Mouse (Mus musculus) olfactory bulb, adult 2 months (tissue): ENCODE measurements at regions not wholly inside any gene's neighbourhood (a gene's known extent, or its start where the extent isn't known, plus 50 kb on each side); places are given as distances from the start of the nearest gene placed in this dataset.

Experiments used
- H3K27ac ChIP-seq: fragments of 200-500 bp; 2 replicates; pipeline ENCODE4 v1.5.1; 2012; ENCODE audit warnings: low read depth, low read length; ENCODE audit not compliant: insufficient read depth
- H3K4me1 ChIP-seq: fragments of 200-500 bp; 2 replicates; pipeline ENCODE4 v1.6.1; 2012; ENCODE audit warnings: low read length; ENCODE audit not compliant: control insufficient read depth, insufficient read depth
- H3K4me3 ChIP-seq: fragments of 200-500 bp; 2 replicates; pipeline ENCODE4 v1.5.1; 2012; ENCODE audit warnings: mild to moderate bottlenecking, low read depth, low read length, moderate library complexity; ENCODE audit not compliant: insufficient read depth
- CTCF ChIP-seq: fragments of 200-500 bp; IDR thresholded peaks from 2 replicates; pipeline ENCODE4 v1.5.1; 2012; ENCODE audit warnings: low read depth, mild to moderate bottlenecking, low read length, moderate library complexity; ENCODE audit not compliant: insufficient read depth
- POLR2A ChIP-seq: fragments of 200-500 bp; IDR thresholded peaks from 2 replicates; pipeline ENCODE4 v1.6.1; 2012; ENCODE audit warnings: mild to moderate bottlenecking, low read depth, low read length, moderate library complexity; ENCODE audit not compliant: insufficient read depth
- WGBS: fragments of 180-500 bp; shearing (Covaris S2); methylation state at CpG from one replicate; pipeline ENCODE4 v1.1.7; 2018; 5-methylcytosine and 5-hydroxymethylcytosine counted together

DNA sequence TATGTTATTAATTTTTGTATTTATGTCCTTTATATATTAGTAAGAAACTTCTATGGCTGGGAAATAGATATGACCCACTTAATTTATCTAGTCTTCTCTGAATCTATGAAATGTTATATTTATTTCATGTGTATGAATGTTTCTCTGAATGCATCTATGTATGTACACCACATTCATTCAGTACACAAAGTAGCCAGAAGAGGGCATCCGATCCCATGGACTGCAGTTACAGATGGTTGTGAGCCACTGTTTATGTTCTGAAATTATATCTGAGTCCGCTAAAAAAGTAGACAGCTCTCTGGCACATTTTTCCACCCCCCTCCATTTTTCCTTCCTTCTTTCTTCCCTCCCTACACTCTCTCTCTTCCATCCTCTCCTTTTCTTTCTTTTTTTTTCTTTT, 557.8 kb upstream of the Arpp21 start:
- 73% methylated on average over 2 of the region's 2 CpGs for WGBS
- TF ChIP-seq CTCF (no peak), POLR2A (no peak)
- no peaks in the 10 kb centered on the region for H3K4me1 ChIP-seq

DNA sequence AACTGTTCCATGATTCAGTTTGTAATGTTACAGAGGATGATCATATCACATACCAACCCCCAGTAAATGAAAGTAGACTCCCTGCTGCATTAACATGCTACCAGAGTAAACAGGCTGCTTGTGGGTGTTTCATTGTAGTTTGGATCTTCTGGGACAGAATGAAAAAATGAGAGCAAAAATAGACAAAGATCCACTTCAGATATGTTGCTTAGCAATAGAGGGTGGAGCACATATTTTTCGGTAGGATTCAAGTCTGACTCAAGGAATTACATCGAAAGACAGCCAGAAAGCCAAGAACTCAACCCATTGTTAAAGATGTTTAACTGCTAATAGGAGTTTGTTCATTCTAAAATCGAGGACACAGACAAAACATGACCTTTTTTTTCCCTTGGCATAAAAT, 536.2 kb upstream of the Arpp21 start:
- H3K27ac ChIP-seq: no peak overlapping the region
- H3K4me3 ChIP-seq: no peak overlapping the region
- WGBS: 37% methylated on average over 3 of the region's 3 CpGs
- TF ChIP-seq CTCF (no peak), POLR2A (no peak)
- peaks cover 2% of the 10 kb centered on the region; the same call in 1 of the 2 replicates for H3K4me1 ChIP-seq

More for the DNA sequence above, 557.8 kb upstream of the Arpp21 start:
- no peak overlapping the region for H3K4me3 ChIP-seq
- H3K27ac ChIP-seq: no peak overlapping the region

DNA sequence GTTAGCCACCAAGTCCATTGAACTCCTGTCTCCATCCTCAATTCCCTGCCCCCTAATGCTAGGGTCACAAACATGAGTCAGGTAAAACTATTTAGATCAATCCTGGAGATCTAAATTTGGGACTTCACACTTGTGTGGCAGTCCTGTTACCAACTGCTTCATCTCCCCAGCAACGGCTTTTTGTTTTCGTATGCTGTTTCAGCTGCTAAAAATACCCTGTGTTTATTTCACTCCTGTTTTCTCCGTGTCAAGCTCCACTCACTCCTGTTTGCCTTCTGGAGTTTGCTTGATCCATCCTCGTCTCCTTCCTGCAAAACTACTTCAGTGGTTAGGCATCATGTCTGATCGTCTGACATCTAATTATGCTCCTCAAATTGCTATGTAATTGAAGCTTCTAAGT, 508.9 kb upstream of the Arpp21 start:
- no peak overlapping the region for H3K4me3 ChIP-seq
- no peak for TF ChIP-seq CTCF
- TF ChIP-seq POLR2A: no peak
- no peaks in the 10 kb centered on the region for H3K4me1 ChIP-seq
- peak overlapping the region; percentile 5; the same call in 1 of the 2 replicates for H3K27ac ChIP-seq
- WGBS: 25% methylated on average over 5 of the region's 5 CpGs

DNA sequence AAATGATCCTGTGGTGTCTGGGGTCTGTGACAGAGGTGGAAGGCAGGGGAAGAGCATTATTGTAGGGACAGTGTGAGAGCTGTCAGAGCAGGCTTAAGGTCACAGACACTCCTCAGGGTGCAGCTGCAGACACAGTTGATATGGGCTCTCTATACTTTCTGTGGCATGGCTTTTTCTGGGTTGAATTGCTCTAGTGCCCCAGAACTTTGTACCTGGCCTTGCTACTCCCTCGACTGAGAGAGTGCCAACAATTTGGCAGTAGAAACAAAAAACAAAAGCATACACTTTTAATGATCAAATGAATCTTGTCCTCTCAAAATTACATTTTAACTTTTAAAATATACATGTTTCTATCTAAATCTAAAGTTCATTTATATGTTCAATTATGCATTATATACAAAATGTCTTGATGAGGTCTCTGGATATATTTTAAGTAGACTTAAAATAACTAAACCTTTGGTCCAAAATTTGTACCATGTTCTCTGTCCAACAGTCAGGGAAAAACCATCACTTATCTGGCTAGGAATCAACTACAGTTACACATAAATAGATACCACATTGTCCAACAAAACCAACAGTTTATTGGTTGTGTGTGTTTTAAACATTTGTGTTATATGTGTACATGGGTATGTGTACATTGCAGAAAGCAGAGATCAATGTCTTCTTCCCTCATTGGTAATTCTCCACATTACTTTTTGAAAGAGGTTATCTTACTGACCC, 508.3 kb upstream of the Arpp21 start:
- Histone ChIP-seq H3K4me3 (no peak overlapping the region), H3K4me1 (no peaks in the 10 kb centered on the region), H3K27ac (no peak overlapping the region)
- TF ChIP-seq POLR2A: no peak
- TF ChIP-seq CTCF: no peak
- WGBS: 61% methylated on average over 1 of the region's 1 CpGs

- H3K4me1 ChIP-seq: no peaks in the 10 kb centered on the region
- no peak overlapping the region for H3K27ac ChIP-seq
- TF ChIP-seq CTCF: no peak
- TF ChIP-seq POLR2A: no peak
- no peak overlapping the region for H3K4me3 ChIP-seq
Measured at GRCm38 (mm10) chr9:112735761-112736160, 500.0 kb upstream of the Arpp21 start.

GRCm38 (mm10) chr9:112725523-112725922, 489.8 kb upstream of the Arpp21 start:
- TF ChIP-seq CTCF: no peak
- TF ChIP-seq POLR2A: no peak

GRCm38 (mm10) chr9:112725103-112725502, 489.4 kb upstream of the Arpp21 start:
- no peak overlapping the region for H3K4me3 ChIP-seq
- WGBS: 15% methylated on average over 4 of the region's 4 CpGs
- TF ChIP-seq POLR2A: no peak
- no peak for TF ChIP-seq CTCF
- H3K27ac ChIP-seq: no peak overlapping the region
- 0 out of 2 replicates have a peak, but pooled peaks cover 2% of the 10 kb centered on the region for H3K4me1 ChIP-seq

More at GRCm38 (mm10) chr9:112725523-112725922, 489.8 kb upstream of the Arpp21 start:
- H3K4me1 ChIP-seq: 0 out of 2 replicates have a peak, but pooled peaks cover 2% of the 10 kb centered on the region
- H3K4me3 ChIP-seq: no peak overlapping the region
- 32% methylated on average over 8 of the region's 8 CpGs for WGBS
- no peak overlapping the region for H3K27ac ChIP-seq

- no peak for TF ChIP-seq POLR2A
- no peak for TF ChIP-seq CTCF
- 0 out of 2 replicates have a peak, but pooled peaks cover 2% of the 10 kb centered on the region for H3K4me1 ChIP-seq
- no peak overlapping the region for H3K4me3 ChIP-seq
- WGBS: 35% methylated on average over 1 of the region's 1 CpGs
- no peak overlapping the region for H3K27ac ChIP-seq
Measured at GRCm38 (mm10) chr9:112723346-112723745, 487.6 kb upstream of the Arpp21 start.

DNA sequence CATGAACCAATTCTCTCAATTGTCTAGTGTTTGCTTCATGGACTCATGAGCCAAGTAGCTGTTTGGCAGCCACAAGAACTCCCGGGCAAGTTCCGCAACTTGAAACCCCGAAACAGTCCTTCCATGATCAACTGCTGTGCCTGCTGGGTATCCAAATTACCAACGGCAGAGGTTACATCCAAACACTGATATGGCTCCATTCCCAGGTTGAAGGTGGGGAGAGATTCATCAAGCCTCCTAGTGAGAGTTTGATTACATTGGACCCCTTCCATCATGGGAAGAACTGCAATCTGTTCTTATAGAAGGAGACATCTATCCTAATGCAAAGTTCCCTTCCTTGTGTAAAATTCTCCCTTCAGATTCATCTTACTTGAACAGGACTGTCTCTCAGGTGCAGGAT, 486.8 kb upstream of the Arpp21 start:
- H3K4me1 ChIP-seq: 0 out of 2 replicates have a peak, but pooled peaks cover 2% of the 10 kb centered on the region
- TF ChIP-seq POLR2A (no peak), CTCF (no peak)
- H3K27ac ChIP-seq: no peak overlapping the region
- no peak overlapping the region for H3K4me3 ChIP-seq
- WGBS: 75% methylated on average over 4 of the region's 4 CpGs

GRCm38 (mm10) chr9:112715197-112715762, 479.5 kb upstream of the Arpp21 start:
- WGBS: 58% methylated on average over 1 of the region's 1 CpGs

More at GRCm38 (mm10) chr9:112715197-112715762, 479.5 kb upstream of the Arpp21 start:
- TF ChIP-seq CTCF: no peak
- no peak overlapping the region for H3K27ac ChIP-seq
- no peak overlapping the region for H3K4me3 ChIP-seq
- no peaks in the 10 kb centered on the region for H3K4me1 ChIP-seq
